Mouse (Mus musculus) inflammation-experienced regulatory T-cells, adult 16 weeks (primary cell): ENCODE data around the gene Eid2. TPM values are rescaled to one million over a fixed set of nuclear protein-coding genes. Genes with fewer than 3 reads are reported as not detected.

Source experiments
- polyA plus RNA-seq: library from polyadenylated mRNA; unstranded; fragments of 100-300 nt; shearing (Covaris generic); gene quantifications from one replicate; pipeline ENCODE4 v1.2.1, GENCODE M21; 2017

The Eid2 gene
- polyA plus RNA-seq = 0.56 TPM

DNA sequence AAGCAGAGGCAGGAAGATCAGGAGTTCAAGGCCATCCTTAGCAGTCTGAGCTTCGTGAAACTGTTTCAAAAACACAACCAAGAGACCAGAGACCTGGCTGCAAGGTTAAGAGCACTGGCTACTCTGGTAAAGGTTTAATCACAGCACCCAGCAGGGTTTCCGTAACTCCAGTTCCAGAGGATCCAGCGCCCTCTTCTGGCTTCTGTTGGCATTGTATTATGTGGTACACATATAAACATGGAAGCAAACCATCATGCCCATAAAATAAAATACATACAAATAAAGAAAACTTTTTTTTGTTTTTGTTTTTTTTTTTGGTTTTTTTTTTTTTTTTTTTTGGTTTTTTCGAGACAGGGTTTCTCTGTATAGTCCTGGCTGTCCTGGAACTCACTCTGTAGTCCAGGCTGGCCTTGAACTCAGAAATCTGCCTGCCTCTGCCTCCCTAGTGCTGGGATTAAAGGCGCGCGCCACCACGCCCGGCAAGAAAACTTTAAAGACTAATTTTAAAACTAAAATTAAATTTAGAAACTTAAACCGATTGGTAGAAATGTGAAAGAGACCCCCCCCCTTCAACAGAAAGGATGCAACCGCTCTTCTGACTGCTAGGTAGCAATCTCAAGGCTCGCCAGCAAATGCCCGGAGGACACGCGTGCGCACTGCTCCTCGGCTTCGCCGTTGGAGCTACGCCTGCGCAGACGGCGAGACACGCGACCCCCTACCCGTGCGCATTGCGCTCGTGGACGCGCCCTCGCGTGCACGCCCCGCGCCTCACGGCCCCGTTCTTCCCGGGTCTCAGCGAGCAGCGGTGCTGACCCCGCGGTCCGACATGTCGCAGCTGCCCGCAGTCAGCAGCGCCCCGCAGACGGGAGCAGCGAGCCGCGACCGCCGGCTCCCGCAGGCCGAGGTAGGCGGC is at the start of gene Eid2:
Gene Eid2, plus strand, starts transcription at position 753 of the 913 bp plus-strand sequence.

DNA sequence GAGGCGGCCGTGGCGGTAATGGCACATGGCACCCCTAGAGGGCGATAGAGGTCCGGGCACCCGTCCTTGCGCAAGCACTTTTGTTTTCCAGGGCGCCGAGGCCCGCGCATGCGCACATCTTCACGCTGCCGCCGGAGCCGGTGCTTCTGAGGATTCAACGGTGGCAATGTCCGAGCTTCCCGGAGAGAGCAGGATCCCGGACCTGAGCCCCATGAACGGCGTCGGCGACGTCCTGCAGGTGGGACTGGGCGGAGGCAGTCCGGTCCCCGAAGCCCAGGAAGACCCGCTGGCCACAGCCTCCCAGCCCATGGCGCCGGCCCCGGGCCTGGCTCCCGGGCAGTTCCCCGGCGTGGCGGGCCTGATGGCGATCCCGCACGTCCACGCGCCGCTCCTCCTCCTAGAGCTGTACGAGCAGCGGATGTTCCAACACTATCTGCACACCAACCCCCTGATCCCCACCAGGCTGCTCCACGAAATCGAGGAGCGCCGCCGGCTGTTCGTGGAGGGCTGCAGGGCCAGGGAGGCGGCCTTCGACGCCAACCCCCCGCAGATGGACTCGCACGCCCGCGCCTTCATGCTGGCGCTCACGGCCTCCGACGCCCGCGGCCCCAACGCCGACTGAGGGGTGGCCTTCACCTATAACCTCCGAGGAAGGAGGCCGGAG is 10.1 kb downstream of the Eid2 start, which contains the start of gene Eid2b:
Gene Eid2b, plus strand, starts transcription at position 125 of the 664 bp plus-strand sequence.

GRCm38 (mm10) chr7:28290638-28291590 is 23.2 kb downstream of the Eid2 start, which contains the start of gene Selenov:
Selenov (minus strand) TSS chr7:28291186.

GRCm38 (mm10) chr7:28301616-28302433 is 34.1 kb downstream of the Eid2 start, which contains the start of gene Dll3:
Dll3 (minus strand) TSS chr7:28302238.

DNA sequence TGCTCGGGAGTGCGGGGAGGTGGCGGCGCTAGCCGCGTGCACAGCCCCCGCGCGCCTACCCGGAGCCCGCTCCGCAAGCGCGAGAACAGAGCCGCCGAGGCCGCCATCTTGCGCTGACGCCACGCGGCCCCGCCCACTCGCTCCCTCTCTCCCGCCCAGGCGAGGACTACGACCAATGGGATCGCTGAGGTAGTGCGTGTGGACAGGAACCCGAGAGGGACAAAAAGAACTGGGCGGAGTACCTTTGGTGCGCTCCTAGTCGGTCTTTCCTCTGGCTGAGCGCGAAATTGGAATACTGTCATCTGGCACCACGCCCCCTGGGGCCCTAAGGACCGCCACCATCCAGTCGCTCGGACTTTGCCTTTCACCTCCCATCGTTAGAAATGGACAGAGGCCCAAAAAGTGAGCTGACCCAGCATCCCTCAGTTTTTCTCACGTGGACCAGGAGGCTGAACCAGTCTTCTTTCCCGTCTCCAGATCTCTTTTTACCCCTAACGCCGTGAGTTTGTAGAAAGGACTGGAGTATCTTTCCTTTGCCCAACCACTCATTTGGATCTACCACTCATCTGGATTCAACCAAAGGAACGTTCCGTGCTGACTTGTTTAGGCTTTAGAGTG is 44.4 kb downstream of the Eid2 start, which contains the start of gene Timm50:
Gene Timm50, minus strand, starts transcription at position 147 of the 618 bp plus-strand sequence.

Other genes with a start within 250 kb of the Eid2 start
- 229 TPM for gene Psmc4, start 217.8 kb upstream of the Eid2 start, polyA plus RNA-seq
- gene Fcgbp, start 196.6 kb upstream of the Eid2 start, polyA plus RNA-seq = not detected
- gene 9530053A07Rik, start 138.4 kb upstream of the Eid2 start, polyA plus RNA-seq = 0.06 TPM
- gene Fbl, start 98.2 kb upstream of the Eid2 start, polyA plus RNA-seq = 207 TPM
- 8.9 TPM for gene Dyrk1b, start 88.4 kb upstream of the Eid2 start, polyA plus RNA-seq
- 2.3 TPM for gene Eid2b, start 9.9 kb downstream of the Eid2 start, polyA plus RNA-seq
- not detected for gene Selenov, start 23.3 kb downstream of the Eid2 start, polyA plus RNA-seq
- gene Dll3, start 34.4 kb downstream of the Eid2 start, polyA plus RNA-seq = not detected
- 64.4 TPM for gene Timm50, start 44.2 kb downstream of the Eid2 start, polyA plus RNA-seq
- 240 TPM for gene Supt5, start 70.9 kb downstream of the Eid2 start, polyA plus RNA-seq
- gene Rps16, start 82.8 kb downstream of the Eid2 start, polyA plus RNA-seq = 722 TPM
- gene Plekhg2, start 104.7 kb downstream of the Eid2 start, polyA plus RNA-seq = 93.4 TPM
- 224 TPM for gene Zfp36, start 112.4 kb downstream of the Eid2 start, polyA plus RNA-seq
- 27.9 TPM for gene Med29, start 124.8 kb downstream of the Eid2 start, polyA plus RNA-seq
- 118 TPM for gene Paf1, start 125.1 kb downstream of the Eid2 start, polyA plus RNA-seq
- gene Gmfg, start 169.6 kb downstream of the Eid2 start, polyA plus RNA-seq = 393 TPM
- 0.18 TPM for gene Lrfn1, start 184.1 kb downstream of the Eid2 start, polyA plus RNA-seq
- not detected for gene Ifnl2, start 242.6 kb downstream of the Eid2 start, polyA plus RNA-seq